Mouse (Mus musculus) ES-Bruce4 (cell line): ENCODE results near the gene Ddx17.

ENCODE experiments used
- CTCF ChIP-seq: IDR thresholded peaks from one replicate; pipeline ENCODE4 v1.8.1; 2011; ENCODE audit warnings: low read depth, low read length
- EP300 ChIP-seq: IDR thresholded peaks from 2 replicates; pipeline ENCODE4 v1.6.1; 2011; ENCODE audit warnings: low read depth, low read length; ENCODE audit not compliant: insufficient read depth
- POLR2A ChIP-seq: IDR thresholded peaks from one replicate; pipeline ENCODE4 v1.8.1; 2011; ENCODE audit warnings: low read length; ENCODE audit not compliant: insufficient read depth

DNA sequence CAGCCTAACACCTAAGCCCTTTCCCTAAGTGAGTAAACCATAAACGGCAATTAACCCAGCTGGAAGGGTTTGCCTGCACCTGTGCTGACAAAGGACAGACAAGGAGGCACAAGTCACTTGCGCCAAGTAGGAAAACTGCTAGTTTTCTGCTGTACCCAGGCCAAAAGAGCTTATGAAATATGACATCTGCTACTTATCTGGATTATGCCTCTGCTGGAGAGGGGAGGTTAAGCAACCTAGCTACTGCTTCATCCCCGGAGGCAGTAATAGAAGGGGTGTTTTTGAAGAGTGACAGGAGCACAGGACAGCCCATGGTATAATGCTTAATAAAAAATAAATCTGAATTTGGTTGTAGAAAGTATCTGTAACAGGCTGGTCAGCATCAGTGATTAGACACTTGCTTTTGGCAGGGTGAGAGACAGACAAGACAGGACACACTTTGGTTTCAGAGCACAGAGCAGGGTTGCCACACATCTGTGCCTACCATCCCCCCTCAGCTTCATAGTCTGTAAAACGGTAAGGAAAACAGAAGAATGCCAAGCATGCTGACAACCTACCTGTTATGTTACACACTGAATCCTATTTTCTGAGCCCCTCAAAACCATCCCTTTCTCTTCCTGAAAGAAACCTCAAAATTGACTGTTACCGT is 18.4 kb downstream of the Ddx17 start:
- TF ChIP-seq CTCF (no peak), EP300 (no peak), POLR2A (no peak)
